Mouse (Mus musculus) embryonic fibroblast, embryonic 13.5 days (primary cell): ENCODE measurements around the gene Gm765. TPM values are rescaled to one million over a fixed set of nuclear protein-coding genes. Genes with fewer than 3 reads are reported as not detected.

Source experiments
- H3K27ac ChIP-seq: 2 replicates; pipeline ENCODE4 v1.5.1; 2012; ENCODE audit warnings: low read length, control low read depth, inconsistent platforms; ENCODE audit not compliant: insufficient read depth
- H3K4me1 ChIP-seq: 2 replicates; pipeline ENCODE4 v1.6.1; 2011; ENCODE audit warnings: low read length; ENCODE audit not compliant: control insufficient read depth, insufficient read depth
- H3K4me3 ChIP-seq: 2 replicates; pipeline ENCODE4 v1.5.1; 2011; ENCODE audit warnings: mild to moderate bottlenecking, control low read depth, low read length; ENCODE audit not compliant: insufficient read depth
- CTCF ChIP-seq: IDR thresholded peaks from 2 replicates; pipeline ENCODE4 v1.5.1; 2011; ENCODE audit warnings: mild to moderate bottlenecking, control low read depth, low read length, moderate library complexity, borderline replicate concordance; ENCODE audit not compliant: insufficient read depth
- POLR2A ChIP-seq: IDR thresholded peaks from 2 replicates; pipeline ENCODE4 v1.6.1; 2011; ENCODE audit warnings: low read depth, mild to moderate bottlenecking, control low read depth, low read length, moderate library complexity
- polyA plus RNA-seq: library from polyadenylated mRNA; stranded (reverse); fragments of >200 nt; gene quantifications from 2 replicates; pipeline ENCODE4 v1.2.4, GENCODE M21; 2011; ENCODE audit warnings: low read depth; ENCODE audit not compliant: missing spikeins, insufficient read length

Gene Gm765
- polyA plus RNA-seq, 1 experiment: 0.39 TPM

DNA sequence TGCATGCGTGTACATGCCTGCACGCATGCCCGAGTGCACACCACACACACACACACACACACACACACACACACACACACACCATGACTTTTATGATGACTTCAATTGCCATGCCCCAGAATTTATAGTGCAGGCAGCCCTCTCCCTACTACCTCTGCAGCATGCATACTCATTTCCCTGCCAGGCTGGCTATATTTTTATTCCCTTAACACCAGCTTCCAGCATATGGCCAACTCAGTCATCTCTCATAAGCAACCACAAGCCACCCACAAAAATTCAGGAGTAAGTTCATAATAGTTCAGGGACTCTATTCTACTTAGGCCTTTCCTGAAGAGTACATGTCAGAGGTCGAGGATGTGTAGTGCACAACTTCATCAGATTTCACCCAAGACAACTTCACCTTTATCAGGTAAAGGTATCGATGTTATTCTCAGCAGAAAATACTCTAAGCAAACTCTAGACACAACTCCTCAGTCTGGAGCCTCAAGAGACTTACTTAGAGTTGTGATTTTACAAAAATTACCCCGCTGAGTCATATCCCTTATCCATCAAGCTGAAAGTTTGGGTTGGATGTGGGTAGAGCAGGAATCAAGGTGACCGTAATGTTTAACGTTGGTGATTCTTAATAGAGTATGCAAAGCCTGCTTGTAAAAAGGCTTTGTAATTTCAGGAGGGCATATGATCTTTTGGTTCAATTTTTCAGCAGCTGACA lies 101.8 kb downstream of the Gm765 start:
- Histone ChIP-seq H3K4me1 (no peaks in the 10 kb centered on the region), H3K4me3 (no peak overlapping the region), H3K27ac (no peak overlapping the region)
- TF ChIP-seq CTCF: no peak
- no peak for TF ChIP-seq POLR2A

DNA sequence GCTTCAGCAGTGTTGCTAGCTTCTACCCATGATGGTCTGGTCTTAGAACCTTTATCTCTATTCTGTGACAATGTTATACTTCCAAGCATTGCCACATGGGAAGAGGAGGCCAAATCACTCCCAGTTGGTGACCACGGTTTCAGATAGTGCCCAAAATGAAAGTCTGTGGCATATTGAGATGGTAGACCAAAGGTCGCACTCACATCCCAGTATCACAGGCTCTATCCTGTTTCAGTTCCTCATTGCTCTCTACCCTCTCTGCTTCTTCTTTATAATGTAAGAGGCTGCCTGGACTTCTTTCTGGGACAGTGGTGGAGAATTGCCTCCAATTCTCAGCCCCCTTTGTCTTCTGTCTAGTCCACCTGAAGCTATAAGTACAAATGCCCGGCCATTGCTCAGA lies 108.5 kb downstream of the Gm765 start:
- TF ChIP-seq POLR2A (no peak), CTCF (no peak)
- H3K4me1 ChIP-seq: 0 out of 2 replicates have a peak, but pooled peaks cover 2% of the 10 kb centered on the region
- no peak overlapping the region for H3K4me3 ChIP-seq
- H3K27ac ChIP-seq: no peak overlapping the region

DNA sequence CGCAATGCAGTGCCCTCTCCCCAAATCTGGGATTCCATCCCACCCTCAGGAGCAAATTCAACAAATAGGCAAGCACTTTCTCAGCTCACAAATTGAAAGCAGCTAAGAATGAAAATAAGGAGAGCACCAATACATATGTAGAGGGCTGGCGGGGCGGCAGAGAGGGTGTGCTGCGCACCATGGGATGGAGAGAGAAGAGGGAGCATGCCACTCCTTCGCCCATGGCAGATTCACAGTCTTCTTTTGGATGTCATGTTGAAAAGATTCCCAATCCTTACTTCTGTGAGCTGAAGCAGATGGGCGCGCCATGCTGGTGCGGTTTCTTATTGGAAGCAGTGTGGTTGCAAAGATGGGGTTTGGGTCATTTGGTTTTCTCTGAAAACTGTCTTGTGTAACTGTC lies 118.6 kb downstream of the Gm765 start:
- H3K4me3 ChIP-seq: no peak overlapping the region
- no peak for TF ChIP-seq POLR2A
- TF ChIP-seq CTCF: no peak
- no peak overlapping the region for H3K27ac ChIP-seq
- no peaks in the 10 kb centered on the region for H3K4me1 ChIP-seq

DNA sequence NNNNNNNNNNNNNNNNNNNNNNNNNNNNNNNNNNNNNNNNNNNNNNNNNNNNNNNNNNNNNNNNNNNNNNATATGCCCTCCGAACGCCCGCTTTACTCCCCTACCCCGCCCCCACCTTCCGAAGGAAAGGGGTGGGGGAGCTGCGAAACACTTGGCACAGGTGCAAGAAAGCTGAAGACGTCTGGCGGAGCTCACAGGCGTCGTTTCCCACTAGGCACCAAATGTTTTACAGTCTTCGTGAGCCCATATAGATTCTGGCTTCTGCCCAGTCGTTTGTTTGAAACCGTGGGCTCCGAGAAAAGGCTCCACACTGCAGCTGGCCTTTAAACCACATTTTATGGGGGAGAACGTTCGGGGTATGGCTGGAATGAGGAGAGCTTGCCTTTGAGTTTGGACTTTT lies 120.6 kb downstream of the Gm765 start:
- H3K4me3 ChIP-seq: no peak overlapping the region
- no peak for TF ChIP-seq CTCF
- no peak for TF ChIP-seq POLR2A
- no peak overlapping the region for H3K27ac ChIP-seq
- no peaks in the 10 kb centered on the region for H3K4me1 ChIP-seq

DNA sequence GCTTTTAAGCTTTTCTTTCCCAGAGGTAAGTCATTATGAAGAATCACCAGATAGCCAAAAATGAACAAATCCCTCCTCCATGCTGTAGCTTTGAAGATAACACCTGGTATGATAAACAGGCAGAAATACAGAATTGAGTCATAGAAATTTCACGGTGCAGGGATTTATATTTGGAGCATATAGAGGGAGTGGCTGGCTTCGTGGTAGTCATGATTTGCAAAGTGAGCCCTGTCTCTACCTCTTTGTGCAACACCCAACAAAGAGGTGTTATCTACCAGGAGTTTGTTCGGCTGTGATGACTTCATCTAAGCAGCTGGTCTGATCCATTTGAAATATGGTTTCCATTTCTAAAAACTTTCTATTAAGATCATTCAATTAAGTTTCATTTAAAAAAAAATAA lies 130.3 kb downstream of the Gm765 start:
- Histone ChIP-seq H3K27ac (no peak overlapping the region), H3K4me1 (no peaks in the 10 kb centered on the region), H3K4me3 (no peak overlapping the region)
- TF ChIP-seq CTCF (no peak), POLR2A (no peak)

DNA sequence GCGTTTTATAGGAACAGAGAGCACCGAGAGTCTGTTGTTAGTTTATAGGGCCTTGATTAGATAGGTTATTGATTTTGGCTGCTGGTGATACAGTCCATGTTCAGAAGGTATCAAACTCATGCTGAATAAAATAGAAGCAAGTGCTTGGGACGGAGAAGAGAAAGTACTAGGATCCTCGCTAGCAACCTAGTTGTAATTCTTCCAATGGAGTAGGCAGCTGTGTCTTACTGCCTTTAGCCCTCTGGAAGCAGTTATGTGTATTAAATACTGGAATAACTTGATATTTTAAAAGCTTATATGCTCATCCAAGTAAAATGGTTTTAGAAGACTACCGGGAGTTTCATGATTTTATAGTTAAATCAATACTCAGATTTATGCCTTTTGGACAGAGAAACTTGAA lies 132.3 kb downstream of the Gm765 start:
- Histone ChIP-seq H3K4me3 (no peak overlapping the region), H3K27ac (no peak overlapping the region), H3K4me1 (no peaks in the 10 kb centered on the region)
- TF ChIP-seq POLR2A (no peak), CTCF (no peak)

DNA sequence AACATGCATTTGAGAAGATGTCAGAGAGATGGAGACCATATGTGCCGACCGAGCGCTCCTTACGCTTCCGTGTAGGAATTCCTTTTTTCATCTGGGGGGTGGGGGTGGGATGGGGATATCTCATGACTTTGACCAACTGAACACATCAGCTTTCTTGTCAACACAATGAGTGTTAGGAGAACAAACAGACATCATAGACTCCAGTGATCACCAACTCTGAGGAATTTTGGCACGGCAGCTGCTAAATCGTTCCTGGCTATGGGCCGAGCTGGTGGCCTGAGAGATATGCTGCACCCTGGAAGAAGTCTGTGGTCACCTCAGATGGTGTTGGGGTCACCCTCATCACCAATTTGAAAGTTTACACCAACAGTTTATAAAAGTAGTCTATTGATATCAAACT lies 134.5 kb downstream of the Gm765 start:
- no peaks in the 10 kb centered on the region for H3K4me1 ChIP-seq

DNA sequence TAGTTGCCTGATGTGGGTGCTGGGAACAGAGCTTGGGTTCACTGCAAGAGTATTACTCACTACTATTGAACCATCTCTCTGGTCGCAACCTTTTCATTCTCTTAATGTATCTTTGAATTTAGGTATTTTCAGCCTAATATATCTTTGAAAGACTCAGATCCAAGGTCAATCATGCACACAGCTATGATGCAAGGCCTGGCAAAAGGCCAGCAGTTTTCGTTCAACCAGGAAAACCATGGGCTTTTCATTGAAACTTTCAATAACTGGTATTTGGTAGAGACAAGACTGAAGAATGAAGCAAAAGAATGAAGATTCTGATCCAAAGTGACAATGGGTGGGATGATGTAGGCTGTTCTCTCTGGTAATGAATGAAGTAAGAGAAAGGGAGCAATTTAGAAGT lies 143.8 kb downstream of the Gm765 start:
- H3K4me1 ChIP-seq: no peaks in the 10 kb centered on the region
- TF ChIP-seq CTCF (no peak), POLR2A (no peak)
- H3K4me3 ChIP-seq: no peak overlapping the region
- no peak overlapping the region for H3K27ac ChIP-seq

More for the DNA sequence above, 134.5 kb downstream of the Gm765 start:
- Histone ChIP-seq H3K4me3 (no peak overlapping the region), H3K27ac (no peak overlapping the region)
- TF ChIP-seq POLR2A: no peak
- TF ChIP-seq CTCF: no peak

DNA sequence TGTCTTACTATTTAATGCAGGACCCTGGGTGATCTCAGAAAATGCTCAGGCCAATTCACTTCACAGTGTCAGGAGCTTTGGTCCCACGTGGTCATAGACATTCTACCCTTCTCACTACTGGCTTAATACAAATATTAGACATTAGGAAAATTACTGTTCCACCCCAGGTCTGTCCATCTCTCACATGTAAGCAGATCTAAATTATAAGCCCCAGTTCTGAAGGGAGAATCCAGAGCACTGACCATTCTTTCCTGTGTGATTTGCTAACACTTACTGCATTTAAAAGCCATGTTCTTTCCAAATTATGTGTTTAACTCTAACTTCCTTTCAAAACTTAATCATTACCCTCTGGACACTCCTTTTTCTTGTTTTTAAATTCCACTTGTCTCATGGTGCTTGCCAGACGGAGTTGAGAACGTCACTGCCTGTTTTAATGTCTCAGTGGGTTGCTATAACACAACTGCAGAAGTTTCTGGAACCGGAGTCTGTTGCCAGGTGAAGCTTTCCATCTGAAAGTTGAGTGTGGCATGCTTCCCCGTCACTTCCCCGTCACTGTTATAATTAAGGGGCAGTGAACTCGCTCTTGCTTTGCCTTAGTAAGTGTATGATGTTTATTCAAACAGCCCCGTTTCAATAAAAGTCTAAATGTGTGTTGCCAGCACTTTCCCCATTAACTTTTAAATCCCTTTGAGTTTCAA lies 151.7 kb downstream of the Gm765 start:
- no peak overlapping the region for H3K27ac ChIP-seq
- TF ChIP-seq POLR2A (no peak), CTCF (no peak)
- no peak overlapping the region for H3K4me3 ChIP-seq
- no peaks in the 10 kb centered on the region for H3K4me1 ChIP-seq
